Mouse (Mus musculus) B cell, adult 62 days (primary cell): ENCODE results near the gene Gprin3. TPM values are rescaled to one million over a fixed set of nuclear protein-coding genes. Genes with fewer than 3 reads are reported as not detected.

Source experiments
- total RNA-seq: library from RNA; stranded (reverse); gene quantifications from 4 replicates; pipeline ENCODE4 v1.2.4, GENCODE M21; 2023

Gprin3 gene
- 0.12 to 0.22 TPM in 2 of 4 replicates, not detected in the others for total RNA-seq

DNA sequence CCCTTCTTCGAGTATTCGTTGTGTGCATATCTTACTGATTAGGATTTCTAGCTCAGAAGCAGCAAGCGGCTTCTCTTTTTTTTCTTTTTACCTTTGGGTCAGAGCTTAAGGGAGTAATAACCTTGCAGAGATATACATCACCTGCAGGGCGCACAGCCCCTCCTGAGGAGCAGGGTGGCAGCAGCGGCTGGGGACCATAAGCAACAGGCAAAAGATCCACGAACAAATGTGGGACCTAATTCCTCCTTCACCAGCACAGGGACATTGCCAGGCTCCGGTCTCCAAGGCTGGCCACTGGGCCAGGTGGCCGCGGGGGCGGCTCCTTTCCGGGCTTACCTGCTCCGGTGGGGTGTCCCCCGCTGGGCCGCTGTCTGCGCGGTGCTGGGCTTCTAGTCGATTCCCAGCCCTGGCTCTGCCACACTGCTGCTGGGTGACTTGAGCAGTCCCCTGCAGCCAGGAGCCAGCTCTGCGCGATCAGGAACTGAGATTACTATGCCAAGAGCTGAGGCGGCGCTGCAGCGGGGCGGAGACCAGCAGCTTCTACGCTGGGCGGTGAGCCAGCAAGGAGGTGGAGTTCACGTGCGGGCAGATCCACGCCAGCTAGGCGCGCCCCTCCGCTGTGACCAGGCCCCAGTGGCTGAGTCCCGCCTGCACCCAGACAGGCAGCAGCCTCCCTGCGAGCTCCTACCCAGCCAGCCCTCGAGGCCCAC lies at the start of gene Gprin3:
TSS of gene Gprin3 (minus strand) at position 471 of the 710 bp plus-strand sequence.

Other genes starting within 250 kb of the Gprin3 start
- gene Tigd2, start 217.4 kb downstream of the Gprin3 start, total RNA-seq = 37.0 to 37.7 TPM (median 37.4 TPM) in 4 replicates